Mouse (Mus musculus): ENCODE data around the gene Atp5e.

Gene Atp5e

DNA sequence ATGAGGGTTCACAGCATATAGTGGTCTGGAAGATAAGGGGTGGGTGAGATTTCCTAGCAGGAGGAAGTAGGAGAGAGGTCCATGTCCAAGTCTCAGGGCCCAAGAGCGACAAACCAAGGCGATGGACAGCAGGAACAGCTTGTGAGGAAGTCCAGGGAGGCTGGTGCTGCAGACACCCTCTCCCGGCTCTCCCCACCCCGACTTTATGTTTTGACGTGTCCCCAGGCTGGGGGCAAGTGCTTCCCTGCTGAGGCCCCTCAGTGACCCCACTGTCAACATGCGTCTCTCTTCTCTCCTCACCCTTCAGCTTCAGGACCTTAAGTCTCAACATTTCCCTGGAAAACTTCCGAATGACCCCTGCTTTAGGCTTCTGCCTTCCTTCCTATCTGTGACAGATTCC, 50.8 kb downstream of the Atp5e start:
- DNase-seq: no peak
